Mouse (Mus musculus): ENCODE results near the gene Prrt4.

DNA sequence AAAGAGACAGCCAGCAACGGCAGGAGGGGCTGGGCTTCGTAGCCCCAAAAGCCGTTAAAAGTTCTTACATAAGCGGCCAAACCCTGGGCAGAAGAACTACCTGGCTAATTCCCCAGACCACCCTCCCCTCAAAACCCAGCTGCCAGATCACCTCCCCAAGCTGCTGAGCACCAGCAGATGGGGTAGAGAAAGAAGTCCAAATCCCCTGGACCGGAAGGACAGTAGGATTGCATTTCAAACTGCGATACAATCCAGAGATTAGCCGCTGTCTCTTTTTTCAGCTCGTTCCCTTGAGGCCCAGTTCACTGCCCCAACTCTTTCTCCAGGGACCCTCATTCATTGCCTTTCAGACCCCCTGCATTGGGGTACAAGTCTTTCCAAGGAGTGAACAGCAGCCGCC, 35.8 kb upstream of the Prrt4 start:
- TF ChIP-seq CTCF (IDR thresholded peaks at IDR 0.05; ENCODE audit: control insufficient read depth, insufficient read depth, low read length) (no peak), POLR2A (IDR thresholded peaks at IDR 0.05; ENCODE audit: borderline replicate concordance, control insufficient read depth, low read depth, low read length) (no peak)

All from bone marrow, adult 2 months (tissue).